Mouse (Mus musculus) lung, adult 2 months (tissue): ENCODE results near the gene Rtn4rl1.

Source experiments
- CTCF ChIP-seq: fragments of 200-500 bp; IDR thresholded peaks from 2 replicates; pipeline ENCODE4 v1.5.1; 2011; ENCODE audit warnings: mild to moderate bottlenecking, low read length, control low read depth; ENCODE audit not compliant: insufficient read depth
- POLR2A ChIP-seq: fragments of 200-500 bp; IDR thresholded peaks from 2 replicates; pipeline ENCODE4 v1.6.1; 2011; ENCODE audit warnings: low read depth, mild to moderate bottlenecking, control low read depth, low read length, borderline replicate concordance; ENCODE audit errors: extremely low read depth

GRCm38 (mm10) chr11:75264550-75264949 lies 71.0 kb downstream of the Rtn4rl1 start:
- TF ChIP-seq CTCF (no peak), POLR2A (no peak)
